Mouse (Mus musculus) sigmoid colon, adult 10 weeks (tissue): Measurements from ENCODE around the gene Ranbp3l. TPM values are rescaled to one million over a fixed set of nuclear protein-coding genes. Genes with fewer than 3 reads are reported as not detected.

Experiments
- polyA plus RNA-seq: library from polyadenylated mRNA; stranded (reverse); fragments of 350-450 nt; fragmentation: Illumina TruSeq; extraction: RNeasy Lipid Tissue Mini Kit (QIAGEN cat#74804); gene quantifications from one replicate; pipeline ENCODE4 v1.2.3, GENCODE M21; 2014; ENCODE audit warnings: low read depth, low replicate concordance

Gene Ranbp3l
- 0.19 TPM for polyA plus RNA-seq

GRCm38 (mm10) chr15:8967573-8968228, at the start of gene Ranbp3l:
Gene Ranbp3l, plus strand, starts transcription at chr15:8967949.

DNA sequence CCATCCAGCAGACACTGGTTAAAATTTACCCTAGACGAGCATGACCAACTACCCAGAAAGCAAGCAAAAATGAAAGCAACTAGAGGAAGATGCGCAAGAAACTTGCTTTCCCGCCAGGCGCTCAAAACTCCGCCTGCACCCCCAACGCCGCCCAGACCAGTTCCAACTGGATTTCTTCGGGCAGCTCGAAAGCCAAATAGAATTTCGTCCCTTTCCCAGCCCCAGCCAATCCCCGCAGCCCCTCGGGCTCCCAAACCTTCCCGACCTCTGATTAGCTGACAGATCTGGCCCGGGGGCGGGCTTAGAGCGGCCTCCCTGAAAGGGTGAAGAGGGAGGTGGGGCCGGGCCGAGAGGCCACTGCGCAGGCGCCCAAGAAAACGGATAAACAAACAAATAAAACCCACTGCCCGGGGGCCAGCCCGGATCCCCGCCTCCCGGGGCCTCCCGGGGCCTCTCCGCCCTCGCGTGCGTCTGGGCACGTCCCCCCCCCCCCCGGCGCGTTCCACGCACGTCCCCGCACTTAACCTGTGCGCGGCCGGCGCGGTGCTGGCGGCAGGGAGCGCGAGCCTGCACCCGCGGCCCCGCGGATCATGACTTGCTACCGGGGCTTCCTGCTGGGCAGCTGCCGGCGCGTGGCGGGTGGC, 103.3 kb downstream of the Ranbp3l start, which contains the start of gene Nadk2:
Gene Nadk2 (plus strand): TSS at position 349 of the 644 bp plus-strand sequence.

Other genes starting within 250 kb of the Ranbp3l start
- gene Nadk2, start 103.3 kb downstream of the Ranbp3l start, polyA plus RNA-seq, result 71.1 TPM
- 97.8 TPM for gene Lmbrd2, start 172.6 kb downstream of the Ranbp3l start, polyA plus RNA-seq
- gene Skp2, start 187.5 kb downstream of the Ranbp3l start, polyA plus RNA-seq, result 7.2 TPM